Mouse (Mus musculus): ENCODE measurements around the gene Zfr. TPM values are rescaled to one million over a fixed set of nuclear protein-coding genes. Genes with fewer than 3 reads are reported as not detected.

The Zfr gene
- polyA plus RNA-seq, 1 experiment from 2014 or later, result 165 TPM

GRCm38 (mm10) chr15:12087634-12088033, 30.0 kb upstream of the Zfr start:
- WGBS, result 87% methylated on average over 5 of the region's 5 CpGs
- DNase-seq (ENCODE audit: low spot score) (no peak), ATAC-seq (ENCODE audit: low FRiP score) (no peak)
- no peak overlapping the region for H3K4me2 ChIP-seq (replicated peaks; ENCODE audit: low read depth, low read length)
- H3K4me1 ChIP-seq (replicated peaks; ENCODE audit: control insufficient read depth, insufficient read depth, low read length), result no peaks in the 10 kb centered on the region
- no peak overlapping the region for H3K4me3 ChIP-seq (ENCODE audit: low read depth, low read length)
- no peak overlapping the region for H3K27ac ChIP-seq (ENCODE audit: low read depth, low read length)
- H3K9ac ChIP-seq (ENCODE audit: low read depth, low read length), result no peak overlapping the region
- no peaks in the 10 kb centered on the region for H3K27me3 ChIP-seq (ENCODE audit: control insufficient read depth, insufficient read depth, low read length)
- H3K9me3 ChIP-seq (ENCODE audit: control insufficient read depth, low read length), result no peaks in the 10 kb centered on the region
- H3K36me3 ChIP-seq (ENCODE audit: control insufficient read depth, insufficient read depth, low read length), result no peaks in the 10 kb centered on the region

- Histone ChIP-seq H3K4me3 (ENCODE audit: low read depth, low read length) (no peak overlapping the region), H3K27me3 (ENCODE audit: control insufficient read depth, insufficient read depth, low read length) (no peaks in the 10 kb centered on the region), H3K9ac (ENCODE audit: low read depth, low read length) (no peak overlapping the region), H3K4me1 (replicated peaks; ENCODE audit: control insufficient read depth, insufficient read depth, low read length) (no peaks in the 10 kb centered on the region), H3K9me3 (ENCODE audit: control insufficient read depth, low read length) (no peaks in the 10 kb centered on the region), H3K27ac (ENCODE audit: low read depth, low read length) (no peak overlapping the region), H3K4me2 (replicated peaks; ENCODE audit: low read depth, low read length) (no peak overlapping the region), H3K36me3 (ENCODE audit: control insufficient read depth, insufficient read depth, low read length) (no peaks in the 10 kb centered on the region)
- ATAC-seq (ENCODE audit: low FRiP score) (no peak), DNase-seq (ENCODE audit: low spot score) (no peak)
- WGBS, result 83% methylated on average over 10 of the region's 10 CpGs
These were observed 29.5 kb upstream of the Zfr start for GRCm38 (mm10) chr15:12088091-12088490.

GRCm38 (mm10) chr15:12090087-12090486, 27.5 kb upstream of the Zfr start:
- Histone ChIP-seq H3K9ac (ENCODE audit: low read depth, low read length) (no peak overlapping the region), H3K4me2 (replicated peaks; ENCODE audit: low read depth, low read length) (no peak overlapping the region), H3K4me3 (ENCODE audit: low read depth, low read length) (no peak overlapping the region), H3K27ac (ENCODE audit: low read depth, low read length) (no peak overlapping the region), H3K4me1 (replicated peaks; ENCODE audit: control insufficient read depth, insufficient read depth, low read length) (no peaks in the 10 kb centered on the region), H3K36me3 (ENCODE audit: control insufficient read depth, insufficient read depth, low read length) (no peaks in the 10 kb centered on the region), H3K9me3 (ENCODE audit: control insufficient read depth, low read length) (no peaks in the 10 kb centered on the region), H3K27me3 (ENCODE audit: control insufficient read depth, insufficient read depth, low read length) (no peaks in the 10 kb centered on the region)
- ATAC-seq (ENCODE audit: low FRiP score) (no peak), DNase-seq (ENCODE audit: low spot score) (no peak)
- WGBS, result 71% methylated on average over 7 of the region's 7 CpGs

GRCm38 (mm10) chr15:12090981-12091669, 26.5 kb upstream of the Zfr start:
- DNase-seq (ENCODE audit: low spot score) (no peak), ATAC-seq (ENCODE audit: low FRiP score) (no peak)
- Histone ChIP-seq H3K4me1 (replicated peaks; ENCODE audit: control insufficient read depth, insufficient read depth, low read length) (no peaks in the 10 kb centered on the region), H3K36me3 (ENCODE audit: control insufficient read depth, insufficient read depth, low read length) (no peaks in the 10 kb centered on the region), H3K9me3 (ENCODE audit: control insufficient read depth, low read length) (no peaks in the 10 kb centered on the region), H3K27ac (ENCODE audit: low read depth, low read length) (no peak overlapping the region), H3K9ac (ENCODE audit: low read depth, low read length) (no peak overlapping the region), H3K27me3 (ENCODE audit: control insufficient read depth, insufficient read depth, low read length) (no peaks in the 10 kb centered on the region), H3K4me2 (replicated peaks; ENCODE audit: low read depth, low read length) (no peak overlapping the region), H3K4me3 (ENCODE audit: low read depth, low read length) (no peak overlapping the region)
- 86% methylated on average over 9 of the region's 9 CpGs for WGBS

GRCm38 (mm10) chr15:12091781-12092458, 25.7 kb upstream of the Zfr start:
- 64% methylated on average over 10 of the region's 10 CpGs for WGBS
- ATAC-seq (ENCODE audit: low FRiP score) (no peak), DNase-seq (ENCODE audit: low spot score) (peak; percentile 54)
- Histone ChIP-seq H3K4me2 (replicated peaks; ENCODE audit: low read depth, low read length) (no peak overlapping the region), H3K4me3 (ENCODE audit: low read depth, low read length) (no peak overlapping the region), H3K27me3 (ENCODE audit: control insufficient read depth, insufficient read depth, low read length) (no peaks in the 10 kb centered on the region), H3K36me3 (ENCODE audit: control insufficient read depth, insufficient read depth, low read length) (no peaks in the 10 kb centered on the region), H3K9ac (ENCODE audit: low read depth, low read length) (no peak overlapping the region), H3K4me1 (replicated peaks; ENCODE audit: control insufficient read depth, insufficient read depth, low read length) (no peaks in the 10 kb centered on the region), H3K9me3 (ENCODE audit: control insufficient read depth, low read length) (no peaks in the 10 kb centered on the region), H3K27ac (ENCODE audit: low read depth, low read length) (no peak overlapping the region)

GRCm38 (mm10) chr15:12093026-12093960, 24.3 kb upstream of the Zfr start:
- no peaks in the 10 kb centered on the region for H3K27me3 ChIP-seq (ENCODE audit: control insufficient read depth, insufficient read depth, low read length)
- no peak overlapping the region for H3K4me2 ChIP-seq (replicated peaks; ENCODE audit: low read depth, low read length)
- H3K9me3 ChIP-seq (ENCODE audit: control insufficient read depth, low read length), result peaks cover 2% of the 10 kb centered on the region; the same call in 1 of the 2 replicates
- H3K4me3 ChIP-seq (ENCODE audit: low read depth, low read length), result no peak overlapping the region
- peak; percentile 58 for DNase-seq (ENCODE audit: low spot score)
- peak; percentile 95 for ATAC-seq (ENCODE audit: low FRiP score)
- H3K4me1 ChIP-seq (replicated peaks; ENCODE audit: control insufficient read depth, insufficient read depth, low read length), result no peaks in the 10 kb centered on the region
- 66% methylated on average over 25 of the region's 25 CpGs for WGBS
- H3K9ac ChIP-seq (ENCODE audit: low read depth, low read length), result no peak overlapping the region
- peak overlapping the region; percentile 37 for H3K27ac ChIP-seq (ENCODE audit: low read depth, low read length)
- no peaks in the 10 kb centered on the region for H3K36me3 ChIP-seq (ENCODE audit: control insufficient read depth, insufficient read depth, low read length)

GRCm38 (mm10) chr15:12093961-12094566, 23.6 kb upstream of the Zfr start:
- DNase-seq (ENCODE audit: low spot score) (no peak), ATAC-seq (ENCODE audit: low FRiP score) (peak; percentile 57)
- WGBS, result 64% methylated on average over 4 of the region's 4 CpGs
- H3K36me3 ChIP-seq (ENCODE audit: control insufficient read depth, insufficient read depth, low read length), result no peaks in the 10 kb centered on the region
- no peak overlapping the region for H3K4me3 ChIP-seq (ENCODE audit: low read depth, low read length)
- H3K27ac ChIP-seq (ENCODE audit: low read depth, low read length), result no peak overlapping the region; the same call in 1 of the 2 replicates
- no peaks in the 10 kb centered on the region for H3K27me3 ChIP-seq (ENCODE audit: control insufficient read depth, insufficient read depth, low read length)
- no peak overlapping the region for H3K9ac ChIP-seq (ENCODE audit: low read depth, low read length)
- peaks cover 2% of the 10 kb centered on the region; the same call in 1 of the 2 replicates for H3K9me3 ChIP-seq (ENCODE audit: control insufficient read depth, low read length)
- no peaks in the 10 kb centered on the region for H3K4me1 ChIP-seq (replicated peaks; ENCODE audit: control insufficient read depth, insufficient read depth, low read length)
- H3K4me2 ChIP-seq (replicated peaks; ENCODE audit: low read depth, low read length), result no peak overlapping the region

GRCm38 (mm10) chr15:12096447-12096846, 21.2 kb upstream of the Zfr start:
- H3K27me3 ChIP-seq (ENCODE audit: control insufficient read depth, insufficient read depth, low read length), result no peaks in the 10 kb centered on the region

More at GRCm38 (mm10) chr15:12096447-12096846, 21.2 kb upstream of the Zfr start:
- Histone ChIP-seq H3K9ac (ENCODE audit: low read depth, low read length) (no peak overlapping the region), H3K9me3 (ENCODE audit: control insufficient read depth, low read length) (peaks cover 2% of the 10 kb centered on the region; the same call in 1 of the 2 replicates), H3K27ac (ENCODE audit: low read depth, low read length) (no peak overlapping the region), H3K36me3 (ENCODE audit: control insufficient read depth, insufficient read depth, low read length) (no peaks in the 10 kb centered on the region), H3K4me1 (replicated peaks; ENCODE audit: control insufficient read depth, insufficient read depth, low read length) (no peaks in the 10 kb centered on the region), H3K4me3 (ENCODE audit: low read depth, low read length) (no peak overlapping the region), H3K4me2 (replicated peaks; ENCODE audit: low read depth, low read length) (no peak overlapping the region)
- DNase-seq (ENCODE audit: low spot score) (no peak), ATAC-seq (ENCODE audit: low FRiP score) (no peak)
- WGBS, result 82% methylated on average over 4 of the region's 4 CpGs
